Mouse (Mus musculus): ENCODE results near the gene Hspa1l. TPM values are rescaled to one million over a fixed set of nuclear protein-coding genes. Genes with fewer than 3 reads are reported as not detected.
A peak's percentile ranks its signal among the peaks of the same experiment; 100 is the strongest.
"Not testable (repeated sequence)": the region's sequence is repeated elsewhere in the genome, so short reads cannot be mapped to it uniquely, and the experiment has no call there.

The Hspa1l gene
- 0.71 and 0.77 TPM in 2 replicates for polyA plus RNA-seq (2015; fragmentation: Nextera tagmentation; extraction: Ambion mirVana)

- Histone ChIP-seq H3K27me3 (peaks cover 25% of the 10 kb centered on the region), H3K27ac (replicated peaks) (peak within 1 kb of the TSS; percentile 49; the same call in 1 of the 2 replicates), H3K4me3 (replicated peaks) (peak within 1 kb of the TSS; percentile 45), H3K4me2 (replicated peaks) (peak within 1 kb of the TSS; percentile 71)
- not testable (repeated sequence) for H3K36me3 ChIP-seq; H3K9ac ChIP-seq; H3K4me1 ChIP-seq; H3K9me3 ChIP-seq (replicated peaks)
- under 1% methylated on average over 28 of the region's 33 CpGs for WGBS
- peak; percentile 94 for ATAC-seq (ENCODE audit: insufficient number of reproducible peaks, low FRiP score, low TSS enrichment, low read depth)
Measured at GRCm38 (mm10) chr17:34972069-34972749, at the start of gene Hspa1l, which contains the start of gene Hspa1a. TSS of gene Hspa1l (plus strand) at chr17:34972703. TSS of gene Hspa1a (minus strand) at chr17:34972156.

DNA sequence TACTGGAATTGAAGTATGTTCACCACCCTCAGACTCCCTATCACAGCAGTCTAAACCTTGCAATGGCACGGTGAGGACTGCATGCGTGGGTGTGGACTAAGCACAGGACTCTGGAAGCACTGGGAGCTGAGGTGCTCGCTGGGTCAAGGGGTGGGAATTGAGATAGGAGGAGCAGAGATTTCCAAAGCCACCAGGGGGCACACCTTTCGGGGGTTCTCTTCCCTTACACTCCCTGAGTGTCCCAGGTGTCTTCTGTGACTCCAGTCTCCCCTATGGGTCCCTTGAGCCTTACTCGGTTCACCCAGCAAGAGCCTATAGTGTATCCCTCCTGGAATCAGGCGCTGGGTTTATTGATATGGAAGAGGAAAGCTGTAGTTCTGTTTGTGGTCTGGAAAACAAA is 49.6 kb upstream of the Hspa1l start:
- 45% methylated on average over 6 of the region's 6 CpGs for WGBS
- Histone ChIP-seq H3K9me3 (replicated peaks) (no peaks in the 10 kb centered on the region), H3K36me3 (no peaks in the 10 kb centered on the region)

DNA sequence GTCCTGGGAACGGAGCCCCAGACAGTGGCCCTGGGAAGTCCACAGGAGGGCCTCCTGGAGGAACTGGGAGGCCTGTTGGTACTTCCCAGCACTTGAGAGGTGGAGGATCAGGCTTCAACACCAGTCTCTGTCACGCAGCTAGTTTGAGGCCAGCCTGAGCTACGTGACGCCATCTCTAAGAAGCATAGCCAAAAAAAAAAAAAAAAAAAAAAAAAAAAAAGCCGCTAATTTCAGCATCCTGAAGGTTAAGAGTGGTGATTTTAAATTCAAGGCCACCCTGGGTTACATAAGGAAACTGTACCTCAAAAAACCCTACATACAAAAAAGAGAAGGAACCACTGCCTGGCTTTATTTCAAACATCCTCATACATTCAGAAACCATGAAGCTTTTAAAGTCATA is 48.2 kb upstream of the Hspa1l start:
- 64% methylated on average over 5 of the region's 5 CpGs for WGBS
- H3K4me2 ChIP-seq (replicated peaks) = no peak overlapping the region
- no peaks in the 10 kb centered on the region for H3K4me1 ChIP-seq
- no peak for ATAC-seq (ENCODE audit: insufficient number of reproducible peaks, low FRiP score, low TSS enrichment, low read depth)
- no peak overlapping the region for H3K4me3 ChIP-seq (replicated peaks)
- no peaks in the 10 kb centered on the region for H3K36me3 ChIP-seq
- no peaks in the 10 kb centered on the region for H3K27me3 ChIP-seq
- H3K27ac ChIP-seq (replicated peaks) = no peak overlapping the region
- no peaks in the 10 kb centered on the region for H3K9me3 ChIP-seq (replicated peaks)
- no peak overlapping the region for H3K9ac ChIP-seq

More for the DNA sequence above, 49.6 kb upstream of the Hspa1l start:
- H3K4me3 ChIP-seq (replicated peaks) = no peak overlapping the region
- no peak overlapping the region for H3K27ac ChIP-seq (replicated peaks)
- H3K27me3 ChIP-seq = no peaks in the 10 kb centered on the region
- ATAC-seq (ENCODE audit: insufficient number of reproducible peaks, low FRiP score, low TSS enrichment, low read depth) = no peak
- H3K9ac ChIP-seq = no peak overlapping the region
- H3K4me2 ChIP-seq (replicated peaks) = no peak overlapping the region
- no peaks in the 10 kb centered on the region for H3K4me1 ChIP-seq

- WGBS = 84% methylated on average over 18 of the region's 18 CpGs
- no peak overlapping the region for H3K27ac ChIP-seq (replicated peaks)
- no peaks in the 10 kb centered on the region for H3K36me3 ChIP-seq
- peaks cover 13% of the 10 kb centered on the region for H3K4me1 ChIP-seq
- H3K9ac ChIP-seq = no peak overlapping the region
- no peak overlapping the region for H3K4me3 ChIP-seq (replicated peaks)
- no peak for ATAC-seq (ENCODE audit: insufficient number of reproducible peaks, low FRiP score, low TSS enrichment, low read depth)
- no peaks in the 10 kb centered on the region for H3K27me3 ChIP-seq
- H3K9me3 ChIP-seq (replicated peaks) = no peaks in the 10 kb centered on the region
- H3K4me2 ChIP-seq (replicated peaks) = no peak overlapping the region
Measured at GRCm38 (mm10) chr17:34927306-34928019, 45.0 kb upstream of the Hspa1l start.

GRCm38 (mm10) chr17:34928841-34929240 is 43.7 kb upstream of the Hspa1l start:
- no peak for ATAC-seq (ENCODE audit: insufficient number of reproducible peaks, low FRiP score, low TSS enrichment, low read depth)

DNA sequence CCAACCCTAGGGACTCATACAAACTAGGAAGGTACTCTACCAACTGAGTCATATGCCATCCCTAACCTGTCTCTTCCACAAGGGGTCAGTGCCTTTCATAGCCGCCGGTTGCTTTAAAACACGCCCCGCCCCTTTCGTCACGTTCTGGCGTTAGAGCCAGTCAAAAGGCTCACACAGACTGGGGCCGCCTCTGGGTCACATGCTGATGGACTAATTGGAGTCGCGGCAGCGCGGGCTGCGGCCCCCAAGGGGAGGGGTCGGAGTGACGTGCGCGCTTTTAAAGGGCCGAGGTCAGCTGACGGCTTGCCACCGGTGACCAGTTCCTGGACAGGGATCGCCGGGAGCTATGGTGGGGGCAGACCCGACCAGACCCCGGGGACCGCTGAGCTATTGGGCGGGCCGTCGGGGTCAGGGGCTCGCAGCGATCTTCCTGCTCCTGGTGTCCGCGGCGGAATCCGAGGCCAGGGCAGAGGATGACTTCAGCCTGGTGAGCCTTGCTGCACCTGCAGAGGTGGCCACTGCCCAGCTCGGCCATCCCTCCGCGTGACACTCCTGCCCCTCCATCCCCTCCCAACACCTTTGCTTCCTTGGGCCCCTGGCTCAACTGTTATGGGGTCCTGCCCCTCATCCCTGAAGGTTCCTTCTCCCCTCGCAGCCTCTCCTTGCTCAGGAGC is 41.3 kb upstream of the Hspa1l start, which contains the start of gene Neu1:
Gene Neu1, plus strand, starts transcription at position 193 of the 674 bp plus-strand sequence.
- H3K27ac ChIP-seq (replicated peaks) = peak within 1 kb of the TSS; percentile 48; the same call in 1 of the 2 replicates

More at GRCm38 (mm10) chr17:34928841-34929240, 43.7 kb upstream of the Hspa1l start:
- no peaks in the 10 kb centered on the region for H3K36me3 ChIP-seq
- no peaks in the 10 kb centered on the region for H3K9me3 ChIP-seq (replicated peaks)
- H3K4me2 ChIP-seq (replicated peaks) = no peak overlapping the region
- no peak overlapping the region for H3K9ac ChIP-seq
- 50% methylated on average over 4 of the region's 4 CpGs for WGBS
- H3K4me1 ChIP-seq = peaks cover 14% of the 10 kb centered on the region
- no peak overlapping the region for H3K4me3 ChIP-seq (replicated peaks)
- H3K27ac ChIP-seq (replicated peaks) = no peak overlapping the region
- H3K27me3 ChIP-seq = no peaks in the 10 kb centered on the region

DNA sequence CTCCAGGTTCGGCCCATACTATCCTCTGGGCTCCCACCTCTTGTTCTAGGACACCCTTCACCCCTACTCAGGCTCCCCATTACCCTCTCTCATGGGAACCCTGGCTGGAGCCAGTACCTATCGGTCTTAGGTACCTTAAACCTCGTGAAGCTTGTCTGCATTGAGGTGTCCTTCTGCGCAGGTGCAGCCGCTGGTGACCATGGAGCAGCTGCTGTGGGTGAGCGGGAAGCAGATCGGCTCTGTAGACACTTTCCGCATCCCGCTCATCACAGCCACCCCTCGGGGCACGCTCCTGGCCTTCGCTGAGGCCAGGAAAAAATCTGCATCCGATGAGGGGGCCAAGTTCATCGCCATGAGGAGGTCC is 40.8 kb upstream of the Hspa1l start:
- H3K27me3 ChIP-seq = no peaks in the 10 kb centered on the region
- 0 out of 2 replicates have a peak, but pooled peaks cover 7% of the 10 kb centered on the region for H3K36me3 ChIP-seq
- H3K27ac ChIP-seq (replicated peaks) = no peak overlapping the region
- H3K4me3 ChIP-seq (replicated peaks) = peak overlapping the region; percentile 84
- 14% methylated on average over 14 of the region's 14 CpGs for WGBS
- ATAC-seq (ENCODE audit: insufficient number of reproducible peaks, low FRiP score, low TSS enrichment, low read depth) = no peak
- peak overlapping the region; percentile 69 for H3K9ac ChIP-seq
- no peaks in the 10 kb centered on the region for H3K9me3 ChIP-seq (replicated peaks)
- H3K4me2 ChIP-seq (replicated peaks) = peak overlapping the region; percentile 94
- peaks cover 24% of the 10 kb centered on the region for H3K4me1 ChIP-seq

More for the DNA sequence above, 41.3 kb upstream of the Hspa1l start, which contains the start of gene Neu1:
- Histone ChIP-seq H3K27me3 (no peaks in the 10 kb centered on the region), H3K4me3 (replicated peaks) (peak within 1 kb of the TSS; percentile 84), H3K4me2 (replicated peaks) (peak within 1 kb of the TSS; percentile 94), H3K36me3 (0 out of 2 replicates have a peak, but pooled peaks cover 7% of the 10 kb centered on the region), H3K4me1 (peaks cover 24% of the 10 kb centered on the region), H3K9ac (peak within 1 kb of the TSS; percentile 69), H3K9me3 (replicated peaks) (no peaks in the 10 kb centered on the region)
- peak; percentile 95 for ATAC-seq (ENCODE audit: insufficient number of reproducible peaks, low FRiP score, low TSS enrichment, low read depth)
- WGBS = under 1% methylated on average over 38 of the region's 38 CpGs

GRCm38 (mm10) chr17:34932287-34932686 is 40.2 kb upstream of the Hspa1l start:
- Histone ChIP-seq H3K4me2 (replicated peaks) (peak overlapping the region; percentile 94), H3K4me3 (replicated peaks) (peak overlapping the region; percentile 84), H3K27me3 (no peaks in the 10 kb centered on the region), H3K4me1 (peaks cover 24% of the 10 kb centered on the region), H3K36me3 (0 out of 2 replicates have a peak, but pooled peaks cover 7% of the 10 kb centered on the region), H3K9ac (peak overlapping the region; percentile 69; the same call in 1 of the 2 replicates), H3K27ac (replicated peaks) (no peak overlapping the region), H3K9me3 (replicated peaks) (no peaks in the 10 kb centered on the region)
- 85% methylated on average over 8 of the region's 8 CpGs for WGBS
- ATAC-seq (ENCODE audit: insufficient number of reproducible peaks, low FRiP score, low TSS enrichment, low read depth) = no peak

DNA sequence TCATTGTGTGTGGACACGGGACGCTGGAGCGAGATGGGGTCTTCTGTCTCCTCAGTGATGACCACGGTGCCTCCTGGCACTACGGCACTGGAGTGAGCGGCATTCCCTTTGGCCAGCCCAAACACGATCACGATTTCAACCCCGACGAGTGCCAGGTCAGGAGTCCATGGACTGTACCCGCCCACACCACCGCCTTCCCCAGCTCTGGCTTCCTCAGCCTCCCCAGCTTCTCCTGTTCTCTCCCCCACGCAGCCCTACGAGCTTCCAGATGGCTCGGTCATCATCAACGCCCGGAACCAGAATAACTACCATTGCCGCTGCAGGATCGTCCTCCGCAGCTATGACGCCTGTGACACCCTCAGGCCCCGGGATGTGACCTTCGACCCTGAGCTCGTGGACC is 38.5 kb upstream of the Hspa1l start:
- no peaks in the 10 kb centered on the region for H3K27me3 ChIP-seq
- H3K4me1 ChIP-seq = peaks cover 24% of the 10 kb centered on the region
- no peak overlapping the region for H3K9ac ChIP-seq
- 46% methylated on average over 24 of the region's 24 CpGs for WGBS
- no peak for ATAC-seq (ENCODE audit: insufficient number of reproducible peaks, low FRiP score, low TSS enrichment, low read depth)
- 0 out of 2 replicates have a peak, but pooled peaks cover 7% of the 10 kb centered on the region for H3K36me3 ChIP-seq
- no peak overlapping the region for H3K4me2 ChIP-seq (replicated peaks)
- no peak overlapping the region for H3K4me3 ChIP-seq (replicated peaks)
- no peak overlapping the region for H3K27ac ChIP-seq (replicated peaks)
- no peaks in the 10 kb centered on the region for H3K9me3 ChIP-seq (replicated peaks)

DNA sequence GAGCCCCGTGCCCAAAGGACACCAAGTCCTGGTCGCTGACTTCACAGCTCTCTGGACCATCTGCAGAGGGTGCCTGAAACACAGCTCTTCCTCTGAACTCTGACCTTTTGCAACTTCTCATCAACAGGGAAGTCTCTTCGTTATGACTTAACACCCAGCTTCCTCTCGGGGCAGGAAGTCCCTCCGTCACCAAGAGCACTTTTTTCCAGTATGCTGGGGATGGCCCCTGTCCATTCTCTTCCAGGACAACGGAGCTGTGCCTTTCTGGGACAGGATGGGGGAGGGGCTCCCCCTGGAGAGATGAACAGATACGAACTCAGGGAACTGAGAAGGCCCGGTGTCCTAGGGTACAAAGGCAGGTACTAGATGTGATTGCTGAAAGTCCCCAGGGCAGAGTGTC is 37.7 kb upstream of the Hspa1l start:
- ATAC-seq (ENCODE audit: insufficient number of reproducible peaks, low FRiP score, low TSS enrichment, low read depth) = no peak
- 32% methylated on average over 8 of the region's 8 CpGs for WGBS
- Histone ChIP-seq H3K4me3 (replicated peaks) (no peak overlapping the region), H3K27ac (replicated peaks) (no peak overlapping the region), H3K27me3 (no peaks in the 10 kb centered on the region), H3K9ac (no peak overlapping the region), H3K4me2 (replicated peaks) (no peak overlapping the region), H3K4me1 (peaks cover 24% of the 10 kb centered on the region), H3K36me3 (0 out of 2 replicates have a peak, but pooled peaks cover 7% of the 10 kb centered on the region), H3K9me3 (replicated peaks) (no peaks in the 10 kb centered on the region)
